Mouse (Mus musculus) E14TG2a.4 (cell line): Measurements from ENCODE around the gene Gm36079.
"Not testable (repeated sequence)": the region's sequence is repeated elsewhere in the genome, so short reads cannot be mapped to it uniquely, and the experiment has no call there.

Source experiments
- H3K27me3 ChIP-seq: 2 replicates; pipeline ENCODE4 v1.6.1; 2014; ENCODE audit warnings: low read length, control low read depth; ENCODE audit not compliant: insufficient read depth
- H3K36me3 ChIP-seq: 2 replicates; pipeline ENCODE4 v1.6.1; 2014; ENCODE audit warnings: low read length, control low read depth; ENCODE audit not compliant: insufficient read depth
- H3K4me1 ChIP-seq: replicated peaks from 2 replicates; pipeline ENCODE4 v1.6.1; 2014; ENCODE audit warnings: low read depth, low read length, control low read depth
- H3K4me3 ChIP-seq: replicated peaks from 2 replicates; pipeline ENCODE4 v1.5.1; 2014; ENCODE audit warnings: mild to moderate bottlenecking, low read length
- H3K9me3 ChIP-seq: 2 replicates; pipeline ENCODE4 v1.6.1; 2014; ENCODE audit warnings: low read length, control low read depth

Gm36079 gene

DNA sequence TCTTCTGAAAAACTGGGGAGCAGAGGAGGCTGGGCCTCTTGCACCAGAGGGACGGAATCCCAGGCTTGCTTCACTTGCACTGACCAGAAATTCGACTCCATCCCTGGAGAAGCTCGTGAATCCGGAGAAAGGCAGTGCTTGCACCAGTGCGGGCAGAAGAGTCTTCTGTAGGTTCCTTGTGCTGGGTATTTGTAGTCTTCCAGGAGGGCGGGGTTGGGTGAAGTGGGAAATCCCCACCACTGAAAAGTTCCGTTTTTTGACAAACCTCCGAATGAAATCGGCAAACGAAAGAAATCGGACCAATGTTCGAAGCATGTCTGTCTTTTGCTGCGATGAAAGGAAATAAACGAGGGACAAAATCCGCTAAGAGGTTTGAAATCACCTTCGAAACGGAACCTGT lies at the start of gene Gm36079:
Gene Gm36079 (minus strand): TSS at position 101 of the 400 bp plus-strand sequence.
- peaks cover 16% of the 10 kb centered on the region for H3K27me3 ChIP-seq
- not testable (repeated sequence) for H3K9me3 ChIP-seq, H3K36me3 ChIP-seq, H3K4me1 ChIP-seq, H3K4me3 ChIP-seq

DNA sequence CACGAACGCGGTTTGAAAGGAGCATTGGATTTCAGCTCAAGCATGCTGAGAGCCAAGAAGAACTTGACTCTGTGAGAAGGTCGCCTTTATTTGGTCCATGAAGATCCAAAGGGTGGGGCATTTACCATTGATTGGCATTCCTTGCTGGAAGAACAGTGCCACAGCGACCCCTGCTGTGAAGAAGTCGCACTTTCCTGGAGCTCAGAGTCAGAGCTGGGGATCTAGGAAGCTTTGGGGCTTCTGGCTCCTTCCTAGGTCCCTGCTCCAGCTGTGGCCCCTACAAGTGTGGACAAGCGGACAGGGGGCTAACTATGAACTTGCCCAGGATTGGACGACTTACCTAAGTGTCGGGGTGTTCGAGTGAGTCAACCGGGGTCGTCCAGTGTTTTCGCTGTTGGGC lies 44.1 kb upstream of the Gm36079 start:
- not testable (repeated sequence) for H3K4me3 ChIP-seq, H3K27me3 ChIP-seq, H3K4me1 ChIP-seq, H3K9me3 ChIP-seq, H3K36me3 ChIP-seq

DNA sequence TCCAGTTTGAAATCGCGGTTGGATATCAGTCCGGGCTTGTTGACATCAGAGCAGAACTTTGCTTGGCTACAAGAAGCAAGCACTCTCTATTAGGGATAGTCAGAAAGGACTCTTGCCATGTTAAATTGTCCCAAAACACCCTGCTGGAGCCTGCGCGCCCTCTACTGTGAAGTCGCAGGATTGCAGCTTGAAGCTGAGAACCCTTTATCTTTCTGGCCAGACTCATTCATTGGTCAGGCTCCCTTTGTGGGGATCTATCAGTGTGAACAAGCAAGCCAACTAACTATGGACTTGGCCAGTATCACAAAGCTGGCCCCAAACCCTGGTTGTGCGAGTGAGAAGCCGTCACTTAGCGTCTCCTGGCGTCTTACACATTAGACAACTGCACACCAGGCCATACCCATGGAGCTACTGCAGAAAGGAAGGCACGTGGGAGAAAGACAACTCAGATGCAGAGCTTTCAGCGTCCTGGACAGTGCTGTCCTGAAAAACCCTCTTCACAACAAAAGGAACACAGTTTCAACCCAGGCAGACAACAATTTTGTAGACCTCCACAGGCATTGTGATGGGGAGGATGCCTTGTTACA lies 43.3 kb upstream of the Gm36079 start:
- not testable (repeated sequence) for H3K4me1 ChIP-seq, H3K27me3 ChIP-seq, H3K9me3 ChIP-seq, H3K4me3 ChIP-seq, H3K36me3 ChIP-seq

DNA sequence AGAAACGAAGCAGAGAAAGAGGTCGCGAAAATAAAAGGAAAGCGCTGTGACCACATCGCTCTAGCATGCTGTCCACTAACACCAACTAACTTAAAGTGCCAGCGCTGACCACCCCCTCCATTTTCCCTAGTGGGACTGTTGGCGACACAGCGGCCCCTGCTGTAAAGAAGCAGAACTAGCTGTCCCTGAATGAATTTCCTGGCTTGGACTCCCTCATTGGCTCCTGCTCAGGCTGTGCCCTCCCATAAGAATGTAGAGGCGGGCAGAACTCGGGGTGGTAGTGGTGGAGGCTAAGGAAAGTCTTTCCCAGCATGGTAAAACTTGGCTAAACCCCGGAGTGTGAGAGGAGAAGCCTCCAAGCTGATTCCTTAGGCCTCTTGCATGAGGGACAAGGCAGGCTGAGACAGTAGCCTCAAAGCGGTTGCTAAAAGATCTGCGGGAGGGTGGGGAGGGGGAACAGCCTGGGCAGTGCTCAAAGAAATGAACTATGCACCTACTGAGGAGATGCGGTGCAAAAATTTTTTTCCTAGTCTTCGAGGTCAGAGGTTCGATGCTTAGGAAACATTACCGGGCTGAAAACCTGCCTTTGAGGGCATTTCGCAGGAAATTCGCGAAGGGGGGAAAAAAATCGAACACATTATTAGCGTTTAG lies 36.8 kb upstream of the Gm36079 start:
- not testable (repeated sequence) for H3K4me1 ChIP-seq, H3K4me3 ChIP-seq, H3K27me3 ChIP-seq, H3K9me3 ChIP-seq, H3K36me3 ChIP-seq

DNA sequence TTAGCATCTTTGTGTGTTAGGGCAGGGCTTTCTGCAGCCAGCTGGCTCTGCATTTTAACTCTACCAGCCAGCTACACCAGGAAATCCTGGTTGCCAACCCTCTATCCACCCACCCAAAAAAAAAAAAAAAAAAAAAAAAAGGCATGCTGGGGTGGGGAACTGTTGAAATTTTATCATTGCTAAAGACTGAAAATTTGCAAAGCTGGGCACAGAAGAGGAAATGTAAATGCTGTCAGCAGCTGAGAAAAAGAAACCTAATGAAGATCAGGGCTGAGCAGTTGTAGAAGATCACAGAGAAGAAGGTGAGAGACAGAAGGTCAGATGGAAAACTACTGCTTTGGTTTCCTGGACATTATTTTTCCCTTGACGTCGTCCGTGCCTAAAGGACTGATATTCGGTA lies 36.1 kb upstream of the Gm36079 start:
- not testable (repeated sequence) for H3K27me3 ChIP-seq, H3K4me3 ChIP-seq, H3K36me3 ChIP-seq, H3K4me1 ChIP-seq, H3K9me3 ChIP-seq

DNA sequence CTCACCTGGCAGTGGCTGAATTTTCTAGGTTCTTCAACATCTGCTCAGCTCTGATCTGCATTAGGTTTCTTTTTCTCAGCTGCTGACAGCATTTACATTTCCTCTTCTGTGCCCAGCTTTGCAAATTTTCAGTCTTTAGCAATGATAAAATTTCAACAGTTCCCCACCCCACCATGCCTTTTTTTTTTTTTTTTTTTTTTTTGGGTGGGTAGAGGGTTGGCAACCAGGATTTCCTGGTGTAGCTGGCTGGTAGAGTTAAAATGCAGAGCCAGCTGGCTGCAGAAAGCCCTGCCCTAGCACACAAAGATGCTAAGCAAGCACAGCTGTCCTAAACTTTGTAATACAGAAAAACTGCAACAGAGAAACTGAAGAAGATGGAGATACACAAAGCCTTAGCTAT lies 25.3 kb upstream of the Gm36079 start, which contains the start of gene Gm21188:
Gene Gm21188 (minus strand): TSS at position 110 of the 400 bp plus-strand sequence.
- not testable (repeated sequence) for H3K36me3 ChIP-seq, H3K27me3 ChIP-seq, H3K4me3 ChIP-seq, H3K4me1 ChIP-seq, H3K9me3 ChIP-seq

DNA sequence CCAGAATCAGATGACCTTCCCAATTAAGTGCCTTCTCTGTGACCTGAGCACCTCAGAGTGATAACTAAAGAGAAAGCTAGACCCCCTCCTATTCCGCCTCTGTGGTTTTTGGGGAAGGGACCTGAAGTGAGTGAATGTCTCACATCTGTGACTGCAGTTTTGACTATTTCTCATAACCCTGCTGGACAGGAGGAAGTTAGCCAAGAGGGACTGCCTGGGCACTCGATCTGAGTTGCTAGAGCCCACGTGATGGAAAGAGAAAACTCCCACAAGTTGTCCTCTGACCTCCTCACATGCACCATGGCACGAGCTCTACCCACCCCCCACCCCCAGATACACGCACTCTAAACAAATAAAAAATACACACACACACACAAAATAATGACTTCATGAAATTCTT lies 21.8 kb upstream of the Gm36079 start:
- not testable (repeated sequence) for H3K4me1 ChIP-seq, H3K27me3 ChIP-seq, H3K4me3 ChIP-seq, H3K9me3 ChIP-seq, H3K36me3 ChIP-seq

DNA sequence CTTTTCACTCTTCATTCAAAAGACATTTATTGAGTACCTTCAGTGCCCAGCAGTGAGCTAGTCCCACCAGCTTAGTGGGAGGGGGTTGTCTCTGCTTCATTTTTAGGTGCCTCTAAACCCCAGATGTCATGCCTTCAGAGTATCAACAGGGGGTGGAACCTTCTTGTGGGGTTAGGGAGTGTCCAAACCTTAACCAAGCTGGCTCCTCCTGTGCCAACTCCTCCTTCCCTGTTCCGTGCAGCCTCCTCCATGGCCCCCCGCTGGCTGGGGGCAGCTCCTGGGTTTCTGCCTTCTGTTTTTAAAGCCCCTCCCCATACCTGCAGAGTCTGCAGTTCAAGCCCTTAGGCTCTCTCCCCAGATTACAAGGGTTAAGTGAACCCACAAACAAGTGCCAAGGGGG lies 21.4 kb upstream of the Gm36079 start:
- H3K27me3 ChIP-seq, H3K36me3 ChIP-seq, H3K9me3 ChIP-seq, H3K4me1 ChIP-seq, H3K4me3 ChIP-seq: not testable (repeated sequence)

DNA sequence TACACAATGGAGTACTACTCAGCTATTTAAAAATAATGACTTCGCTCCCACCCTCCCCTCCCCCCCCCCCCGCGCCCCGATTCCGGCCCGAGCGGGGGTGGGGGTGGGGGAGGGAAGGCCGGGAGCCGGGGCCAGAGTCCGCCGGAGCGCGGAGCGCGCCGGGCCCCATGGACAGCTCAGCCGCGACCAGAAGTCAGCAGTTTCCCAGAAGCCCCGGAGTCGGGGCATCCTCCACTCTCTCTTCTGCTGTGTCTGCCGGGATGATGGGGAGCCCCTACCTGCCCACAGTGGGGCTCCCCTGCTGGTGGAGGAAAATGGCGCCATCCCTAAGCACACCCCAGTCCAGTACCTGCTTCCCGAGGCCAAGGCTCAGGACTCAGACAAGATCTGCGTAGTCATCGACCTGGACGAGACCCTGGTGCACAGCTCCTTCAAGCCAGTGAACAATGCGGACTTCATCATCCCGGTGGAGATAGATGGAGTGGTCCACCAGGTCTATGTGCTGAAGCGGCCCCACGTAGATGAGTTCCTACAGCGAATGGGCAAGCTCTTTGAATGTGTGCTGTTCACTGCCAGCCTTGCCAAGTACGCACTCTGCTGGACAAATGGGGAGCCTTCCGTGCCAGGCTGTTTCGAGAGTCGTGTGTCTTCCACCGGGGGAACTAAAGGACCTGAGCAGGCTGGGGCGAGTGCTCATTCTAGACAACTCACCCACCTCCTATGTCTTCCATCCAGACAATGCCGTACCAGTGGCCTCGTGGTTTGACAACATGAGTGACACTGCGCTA lies 19.8 kb upstream of the Gm36079 start:
- not testable (repeated sequence) for H3K36me3 ChIP-seq, H3K4me1 ChIP-seq, H3K27me3 ChIP-seq, H3K9me3 ChIP-seq
- H3K4me3 ChIP-seq = 0 out of 2 replicates have a peak overlapping the region, but pooled peaks have one; percentile 26

DNA sequence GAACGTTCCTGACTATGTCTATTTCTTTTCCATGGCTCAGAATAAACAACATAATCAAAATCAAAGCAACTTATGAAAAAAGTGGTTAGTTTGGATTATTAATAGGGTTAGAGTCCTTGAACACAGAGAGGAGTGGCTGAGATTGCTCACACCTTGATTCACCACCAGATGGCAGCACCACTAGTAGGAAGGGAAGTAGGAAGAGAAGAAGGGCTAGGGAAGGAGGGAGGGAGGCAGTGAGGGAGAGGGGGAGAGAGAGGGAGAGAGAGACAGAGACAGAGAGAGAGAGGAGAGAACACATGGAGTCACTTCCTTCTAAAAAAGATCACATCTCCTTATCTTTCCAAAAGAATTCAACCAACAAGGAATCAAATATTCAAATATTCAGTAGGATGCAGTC lies 14.3 kb upstream of the Gm36079 start:
- H3K4me1 ChIP-seq, H3K4me3 ChIP-seq, H3K36me3 ChIP-seq, H3K9me3 ChIP-seq: not testable (repeated sequence)
- H3K27me3 ChIP-seq = peaks cover 14% of the 10 kb centered on the region; the same call in 1 of the 2 replicates

DNA sequence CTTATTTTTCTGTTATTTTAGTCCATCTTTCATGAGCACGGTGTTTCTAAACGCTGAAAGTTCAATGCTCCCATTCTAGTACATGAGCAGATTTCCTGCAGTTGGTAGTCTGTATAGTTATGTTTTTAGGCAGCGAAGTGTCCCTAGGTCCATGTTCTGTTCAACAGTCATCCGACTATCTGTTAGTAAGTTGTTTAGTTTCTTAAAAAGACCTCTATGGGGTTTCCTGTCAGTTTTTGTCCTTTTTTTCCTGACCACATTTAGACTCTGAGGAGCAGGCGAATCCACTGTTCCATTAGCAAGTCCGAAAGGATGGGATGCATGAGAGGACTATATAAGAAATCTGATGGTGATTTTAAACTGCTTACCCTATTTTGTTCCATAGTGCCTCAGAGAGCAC lies 11.1 kb upstream of the Gm36079 start:
- H3K36me3 ChIP-seq, H3K4me3 ChIP-seq, H3K4me1 ChIP-seq, H3K9me3 ChIP-seq: not testable (repeated sequence)
- peaks cover 26% of the 10 kb centered on the region for H3K27me3 ChIP-seq

DNA sequence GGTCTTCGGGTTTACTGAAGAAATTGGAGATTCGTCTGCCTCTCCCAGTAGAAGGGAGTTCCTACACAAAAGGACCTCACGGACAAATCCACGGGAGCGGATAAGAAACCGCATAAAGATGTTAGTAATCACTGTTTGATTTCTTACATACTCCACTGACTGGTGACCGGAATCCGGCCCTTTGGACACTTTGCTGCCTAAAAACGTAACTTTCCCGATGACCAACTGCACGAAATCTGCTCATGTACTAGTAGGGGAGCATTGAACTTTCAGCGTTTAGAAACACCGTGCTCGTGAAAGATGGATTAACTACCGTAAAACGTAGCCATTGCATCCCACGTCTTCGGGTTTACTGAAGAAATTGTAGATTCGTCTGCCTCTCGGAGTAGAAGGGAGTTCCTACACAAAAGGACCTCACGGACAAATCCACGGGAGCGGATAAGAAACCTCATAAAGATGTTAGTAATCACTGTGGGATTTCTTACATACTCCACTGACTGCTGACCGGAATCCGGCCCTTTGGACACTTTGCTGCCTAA lies 9.8 kb upstream of the Gm36079 start:
- H3K9me3 ChIP-seq, H3K4me1 ChIP-seq, H3K36me3 ChIP-seq, H3K4me3 ChIP-seq: not testable (repeated sequence)
- peaks cover 26% of the 10 kb centered on the region for H3K27me3 ChIP-seq

DNA sequence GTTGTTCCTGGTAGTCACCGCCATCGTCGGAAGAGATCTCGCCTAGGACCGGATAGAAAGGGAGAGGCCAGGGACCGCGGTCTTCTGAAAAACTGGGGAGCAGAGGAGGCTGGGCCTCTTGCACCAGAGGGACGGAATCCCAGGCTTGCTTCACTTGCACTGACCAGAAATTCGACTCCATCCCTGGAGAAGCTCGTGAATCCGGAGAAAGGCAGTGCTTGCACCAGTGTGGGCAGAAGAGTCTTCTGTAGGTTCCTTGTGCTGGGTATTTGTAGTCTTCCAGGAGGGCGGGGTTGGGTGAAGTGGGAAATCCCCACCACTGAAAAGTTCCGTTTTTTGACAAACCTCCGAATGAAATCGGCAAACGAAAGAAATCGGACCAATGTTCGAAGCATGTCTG lies 8.3 kb upstream of the Gm36079 start:
- not testable (repeated sequence) for H3K4me3 ChIP-seq, H3K9me3 ChIP-seq, H3K36me3 ChIP-seq, H3K4me1 ChIP-seq
- peaks cover 26% of the 10 kb centered on the region for H3K27me3 ChIP-seq

DNA sequence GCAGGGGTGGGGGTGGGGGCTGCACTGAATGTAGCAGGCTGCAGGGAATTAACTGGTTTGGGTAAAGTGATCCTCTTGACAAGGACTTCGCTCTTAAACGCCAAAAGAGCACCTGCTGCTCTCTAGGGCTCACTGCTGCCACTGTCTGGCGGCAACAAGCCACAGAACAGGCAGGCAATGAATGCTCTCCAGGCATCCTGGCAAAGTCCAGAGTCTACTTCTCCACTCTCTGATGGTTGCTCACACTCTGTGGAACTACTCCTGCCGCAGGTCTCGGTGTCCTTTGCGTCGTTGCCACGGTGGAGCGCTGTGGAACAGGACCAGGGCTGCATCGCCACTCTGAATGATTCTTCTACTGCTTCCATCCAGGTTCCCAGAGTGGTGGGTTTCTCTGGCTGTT lies 7.8 kb upstream of the Gm36079 start:
- not testable (repeated sequence) for H3K9me3 ChIP-seq, H3K36me3 ChIP-seq, H3K4me3 ChIP-seq, H3K4me1 ChIP-seq
- H3K27me3 ChIP-seq = peaks cover 26% of the 10 kb centered on the region
